Mouse (Mus musculus) layer of hippocampus, adult 9-10 months (tissue): ENCODE data around the gene Vmn1r4.

ENCODE experiments used
- DNase-seq: peaks from one replicate; pipeline ENCODE4 v3.0.0; 2022; ENCODE audit warnings: low spot score

The Vmn1r4 gene

GRCm38 (mm10) chr6:56917578-56918368, 6.0 kb upstream of the Vmn1r4 start:
- no peak for DNase-seq

- DNase-seq, result no peak
Observed at GRCm38 (mm10) chr6:56919330-56920044, 4.3 kb upstream of the Vmn1r4 start.

GRCm38 (mm10) chr6:56920222-56921092, 3.4 kb upstream of the Vmn1r4 start:
- DNase-seq, result no peak

GRCm38 (mm10) chr6:56923331-56923725, 487 bp upstream of the Vmn1r4 start:
- no peak for DNase-seq

GRCm38 (mm10) chr6:56931648-56932415, 8.0 kb downstream of the Vmn1r4 start:
- no peak for DNase-seq

DNA sequence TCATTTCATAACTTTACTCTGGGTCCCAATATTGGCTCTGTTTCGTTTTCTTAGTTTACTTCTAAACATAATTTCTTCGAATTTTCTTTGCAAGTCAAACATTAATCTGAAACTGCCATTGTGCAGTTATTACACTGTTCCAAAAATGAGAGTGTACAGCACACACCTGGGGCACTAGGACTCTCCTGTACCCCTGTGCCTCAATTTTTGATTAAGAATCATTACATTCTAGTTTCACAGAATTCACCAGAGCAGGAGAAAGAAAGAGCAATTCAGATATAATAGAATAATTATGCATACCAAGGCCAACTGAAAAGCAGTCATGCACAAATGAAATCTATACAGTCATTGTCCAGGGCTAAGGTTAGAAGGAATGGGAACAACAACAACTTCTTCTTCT, 8.6 kb downstream of the Vmn1r4 start:
- no peak for DNase-seq

- DNase-seq, result no peak
Observed at GRCm38 (mm10) chr6:56934366-56934765, 10.6 kb downstream of the Vmn1r4 start.

- no peak for DNase-seq
Observed at GRCm38 (mm10) chr6:56956436-56956835, 32.6 kb downstream of the Vmn1r4 start.

- DNase-seq, result no peak
Observed at GRCm38 (mm10) chr6:56969973-56970372, 46.2 kb downstream of the Vmn1r4 start, which contains the start of gene Vmn1r5. Vmn1r5 (plus strand) TSS chr6:56970273.

DNA sequence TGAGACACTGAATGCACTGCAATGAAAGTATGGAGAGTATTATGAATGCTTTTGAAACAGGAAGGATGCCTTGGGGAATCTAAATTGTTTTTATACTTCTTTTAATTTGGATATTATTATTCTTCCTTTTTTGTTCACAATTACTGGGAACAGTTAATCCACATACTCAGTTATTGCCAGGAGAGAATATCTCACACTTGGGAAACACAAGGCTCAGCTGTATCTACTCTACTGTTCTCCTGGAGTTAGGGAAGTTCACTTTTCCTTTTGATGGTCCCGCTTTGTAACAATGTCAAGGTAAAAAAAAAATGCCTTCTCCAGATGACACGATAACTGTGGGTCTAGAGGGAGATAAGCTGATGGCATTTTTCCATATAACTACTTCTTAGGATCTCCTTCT, 73.1 kb downstream of the Vmn1r4 start, which contains the start of gene Vmn1r6:
Gene Vmn1r6 (plus strand): TSS at position 301 of the 400 bp plus-strand sequence.
- DNase-seq, result no peak
